Mouse (Mus musculus): ENCODE data around the gene Rpl21.

GRCm38 (mm10) chr5:146860222-146860998, 27.7 kb downstream of the Rpl21 start:
- TF ChIP-seq CTCF (conservative IDR thresholded peaks at IDR 0.05; ENCODE audit: low read length), result no peak
- TF ChIP-seq NANOG (IDR thresholded peaks at IDR 0.05; ENCODE audit: borderline replicate concordance, low read length), result no peak
